14 mouse cellular contexts compared by ENCODE assay signal in genomic region chr6:31372620-31373019, GRCm38 (mm10). TPM values are rescaled to one million over a fixed set of nuclear protein-coding genes. Genes with fewer than 3 reads are reported as not detected.
DNase-seq lines count a peak whose midpoint lies in the region; ATAC-seq and TF ChIP-seq lines count a peak whose summit lies in the region.
"Had no signal": no experiment of that assay in that cellular context is flagged by ENCODE, and none has a peak within 500 bp of the region (broad histone marks: within the 10 kb centered on the region; RNA-seq: fewer than 3 reads in every experiment).

No protein-coding gene starts in this region.

- DNase-seq in heart, adult 2 months, result no peak
- DNase-seq in heart, adult 8-10 months (ENCODE audit: low spot score), result no peak
- peak; percentile 33 for DNase-seq in embryo, embryonic 10.5 days (ENCODE audit: low spot score)
- peak; percentile 14 for DNase-seq in kidney, postnatal 0 days (ENCODE audit: low spot score)
- no peak for DNase-seq in hindbrain, embryonic 10.5 days (ENCODE audit: low spot score)
- no peak for DNase-seq in hindbrain, embryonic 14.5 days (ENCODE audit: low spot score)
- no peak for DNase-seq in urinary bladder, postnatal 25 days (ENCODE audit: low spot score)
- DNase-seq: adrenal gland, adult 2 months; B cell, adult 2 months; lung, embryonic 14.5 days; right cerebral cortex, postnatal 14 days had no signal

- H3K9me3 ChIP-seq in kidney, postnatal 0 days (replicated peaks; ENCODE audit: low read length), result no peaks in the 10 kb centered on the region
- H3K9me3 ChIP-seq in hindbrain, embryonic 10.5 days, result no peaks in the 10 kb centered on the region
- H3K9me3 ChIP-seq in hindbrain, embryonic 14.5 days (ENCODE audit: control insufficient read depth, low read length), result no peaks in the 10 kb centered on the region
- H3K9me3 ChIP-seq: limb, embryonic 13.5 days; midbrain, embryonic 10.5 days had no signal

- no peaks in the 10 kb centered on the region for H3K79me2 ChIP-seq in heart, adult 2 months (replicated peaks; ENCODE audit: control insufficient read depth, insufficient read depth, low read length)
- no peaks in the 10 kb centered on the region for H3K79me2 ChIP-seq in C2C12 (ENCODE audit: control insufficient read depth, insufficient read depth)

- TF ChIP-seq CTCF in heart, adult 2 months (IDR thresholded peaks at IDR 0.05), result no peak
- TF ChIP-seq CTCF in C2C12 (IDR thresholded peaks at IDR 0.05; ENCODE audit: control insufficient read depth, insufficient read depth, insufficient read length), result no peak
- TF ChIP-seq CTCF in kidney, postnatal 0 days (IDR thresholded peaks at IDR 0.05; ENCODE audit: low read depth), result no peak

- H3K9ac ChIP-seq in heart, adult 2 months (ENCODE audit: low read depth, low read length), result no peak overlapping the region
- no peak overlapping the region for H3K9ac ChIP-seq in kidney, postnatal 0 days (ENCODE audit: low read depth, low read length)
- H3K9ac ChIP-seq in hindbrain, embryonic 14.5 days, result no peak overlapping the region
- H3K9ac ChIP-seq: limb, embryonic 13.5 days; lung, embryonic 14.5 days had no signal

- intact Hi-C loops in heart, adult 2 months (cut with DNase I), result no loop called here

- H3K4me2 ChIP-seq in kidney, postnatal 0 days (ENCODE audit: low read length), result no peak overlapping the region
- no peak overlapping the region for H3K4me2 ChIP-seq in hindbrain, embryonic 14.5 days (replicated peaks)
- H3K4me2 ChIP-seq: limb, embryonic 13.5 days; lung, embryonic 14.5 days had no signal

- H3K4me1 ChIP-seq in heart, adult 2 months (ENCODE audit: control insufficient read depth, insufficient read depth, low read length), result peaks cover 22% of the 10 kb centered on the region
- H3K4me1 ChIP-seq in kidney, postnatal 0 days (replicated peaks; ENCODE audit: insufficient read depth, low read length), result no peaks in the 10 kb centered on the region
- H3K4me1 ChIP-seq in hindbrain, embryonic 10.5 days (replicated peaks), result peaks cover 19% of the 10 kb centered on the region
- no peaks in the 10 kb centered on the region for H3K4me1 ChIP-seq in hindbrain, embryonic 14.5 days (replicated peaks; ENCODE audit: control insufficient read depth, insufficient read depth, low read length)

- peak; percentile 11; the same call in 1 of the 2 replicates for TF ChIP-seq EP300 in heart, adult 2 months (IDR thresholded peaks at IDR 0.05; ENCODE audit: insufficient read depth, low read depth, low read length)

- no peak for TF ChIP-seq POLR2A in heart, adult 2 months (IDR thresholded peaks at IDR 0.05; ENCODE audit: insufficient read depth, low read depth, low read length)

- peak overlapping the region; percentile 96 for H3K27ac ChIP-seq in heart, adult 2 months
- H3K27ac ChIP-seq in kidney, postnatal 0 days, result 0 out of 2 replicates have a peak overlapping the region, but pooled peaks have one; percentile 31
- H3K27ac ChIP-seq in hindbrain, embryonic 10.5 days, result no peak overlapping the region
- no peak overlapping the region for H3K27ac ChIP-seq in hindbrain, embryonic 14.5 days
- H3K27ac ChIP-seq: limb, embryonic 13.5 days; midbrain, embryonic 10.5 days had no signal

- no peak overlapping the region for H3ac ChIP-seq in C2C12 (ENCODE audit: control insufficient read depth, insufficient read length, low read depth)

- ATAC-seq in kidney, postnatal 0 days (replicated peaks; ENCODE audit: low FRiP score, low read depth), result 0 out of 2 replicates have a peak, but pooled peaks have one; percentile 65
- ATAC-seq in hindbrain, embryonic 14.5 days (ENCODE audit: low FRiP score), result no peak

- peaks cover 16% of the 10 kb centered on the region for H3K36me3 ChIP-seq in heart, adult 2 months (ENCODE audit: control insufficient read depth, insufficient read depth, low read length)
- no peaks in the 10 kb centered on the region for H3K36me3 ChIP-seq in C2C12 (ENCODE audit: control insufficient read depth, insufficient read depth)
- no peaks in the 10 kb centered on the region for H3K36me3 ChIP-seq in kidney, postnatal 0 days (ENCODE audit: insufficient read depth, low read length)
- no peaks in the 10 kb centered on the region for H3K36me3 ChIP-seq in hindbrain, embryonic 10.5 days
- H3K36me3 ChIP-seq in hindbrain, embryonic 14.5 days (replicated peaks; ENCODE audit: control insufficient read depth, insufficient read depth), result no peaks in the 10 kb centered on the region
- H3K36me3 ChIP-seq: limb, embryonic 13.5 days; midbrain, embryonic 10.5 days had no signal

- no peaks in the 10 kb centered on the region for H3K27me3 ChIP-seq in heart, adult 2 months (ENCODE audit: control insufficient read depth, insufficient read depth, low read length)
- no peaks in the 10 kb centered on the region for H3K27me3 ChIP-seq in C2C12 (ENCODE audit: control insufficient read depth, insufficient read depth, insufficient read length)
- H3K27me3 ChIP-seq in kidney, postnatal 0 days (ENCODE audit: insufficient read depth, low read length), result no peaks in the 10 kb centered on the region
- no peaks in the 10 kb centered on the region for H3K27me3 ChIP-seq in hindbrain, embryonic 10.5 days (ENCODE audit: insufficient read depth, poor library complexity, severe bottlenecking)
- no peaks in the 10 kb centered on the region for H3K27me3 ChIP-seq in hindbrain, embryonic 14.5 days (ENCODE audit: control insufficient read depth, insufficient read depth, low read length)
- H3K27me3 ChIP-seq: limb, embryonic 13.5 days had no signal

- no peak overlapping the region for H3K4me3 ChIP-seq in heart, adult 2 months
- H3K4me3 ChIP-seq in C2C12 (ENCODE audit: insufficient read depth, poor library complexity, severe bottlenecking), result no peak overlapping the region
- H3K4me3 ChIP-seq in kidney, postnatal 0 days (replicated peaks; ENCODE audit: low read depth, low read length), result no peak overlapping the region
- no peak overlapping the region for H3K4me3 ChIP-seq in hindbrain, embryonic 10.5 days
- no peak overlapping the region for H3K4me3 ChIP-seq in hindbrain, embryonic 14.5 days (replicated peaks; ENCODE audit: low read length)
- H3K4me3 ChIP-seq: limb, embryonic 13.5 days; midbrain, embryonic 10.5 days had no signal

- WGBS in heart, adult 2 months, result 21% methylated on average over 3 of the region's 3 CpGs
- 17% methylated on average over 3 of the region's 3 CpGs for whole genome bisulfite sequencing in kidney, postnatal 0 days
- WGBS in hindbrain, embryonic 10.5 days, result 55% methylated on average over 3 of the region's 3 CpGs
- 58% methylated on average over 3 of the region's 3 CpGs for WGBS in hindbrain, embryonic 14.5 days

- H3K79me3 ChIP-seq in C2C12 (ENCODE audit: low read depth), result no peaks in the 10 kb centered on the region

TF ChIP-seq in C2C12, 6 proteins besides CTCF, POLR2A, EP300 and RAD21:
- TF ChIP-seq CEBPB (IDR thresholded peaks at IDR 0.05; ENCODE audit: low read depth) (no peak), USF1 (IDR thresholded peaks at IDR 0.05; ENCODE audit: low read depth) (peak; percentile 34), MYOG (IDR thresholded peaks at IDR 0.05; ENCODE audit: control insufficient read depth, extremely low read depth, insufficient read length) (no peak), FOSL1 (IDR thresholded peaks at IDR 0.05; ENCODE audit: insufficient read depth, low read length, poor library complexity, severe bottlenecking) (no peak), MYOD1 (IDR thresholded peaks at IDR 0.05; ENCODE audit: control insufficient read depth, insufficient read length, low read depth) (no peak), MAX (IDR thresholded peaks at IDR 0.05) (no peak)
TF ChIP-seq in C2C12: peak in this region for 1.

RNA-seq across cellular contexts. Expression of gene Mkln1, which starts 25.9 kb away (rescaled TPM):
- total RNA-seq in heart, adult 2 months (2021), result 100 to 1,000 TPM; 148 to 157 TPM
- 52.5 and 94.8 TPM in 2 replicates for polyA plus RNA-seq in heart, adult 2 months (2012; rRNA removed)
- total RNA-seq in heart, adult 8-10 months (2022), result 100 to 1,000 TPM; 145 to 175 (median 158) TPM
- 44.9 TPM for polyA plus RNA-seq in C2C12 (2012; fragmentation: generic; extraction: Trizol)
- 159 and 174 TPM in 2 replicates for polyA plus RNA-seq in kidney, postnatal 0 days (2015; fragmentation: Nextera tagmentation; extraction: Ambion mirVana)
- 201 and 212 TPM in 2 replicates for polyA plus RNA-seq in hindbrain, embryonic 10.5 days (2016; fragmentation: Nextera tagmentation; extraction: Ambion mirVana)
- 131 and 136 TPM in 2 replicates for polyA plus RNA-seq in hindbrain, embryonic 14.5 days (2014; fragmentation: Nextera tagmentation; extraction: Ambion mirVana)

Comparison
In these comparisons a context has a peak if more than half of its experiments do, and no peak if none do; other contexts are left out.
1. DNase-seq: peak in embryo, embryonic 10.5 days (single experiment) and kidney, postnatal 0 days (single experiment); none in heart, adult 2 months (0 of 2), heart, adult 8-10 months (single experiment), hindbrain, embryonic 10.5 days (single experiment), hindbrain, embryonic 14.5 days (single experiment) and urinary bladder, postnatal 25 days (single experiment).
2. H3K27ac ChIP-seq: peak in heart, adult 2 months (single experiment) and kidney, postnatal 0 days (single experiment); none in hindbrain, embryonic 10.5 days (single experiment) and hindbrain, embryonic 14.5 days (single experiment).